Mouse (Mus musculus) midbrain, embryonic 13.5 days (tissue): ENCODE measurements around the gene Pla2g2f. TPM values are rescaled to one million over a fixed set of nuclear protein-coding genes. Genes with fewer than 3 reads are reported as not detected.

Experiments used
- ATAC-seq: fragments of 200-750 bp; cut with Nextera tagmentation; 2 replicates; pipeline ENCODE4 v1.8.0; 2017; ENCODE audit warnings: mild to moderate bottlenecking, moderate TSS enrichment, moderate library complexity
- H3K27ac ChIP-seq: fragments of 300-500 bp; sonication (generic); 2 replicates; pipeline ENCODE4 v1.5.1; 2015; ENCODE audit warnings: inconsistent platforms, mild to moderate bottlenecking, moderate library complexity
- H3K27me3 ChIP-seq: fragments of 300-500 bp; sonication (generic); 2 replicates; pipeline ENCODE4 v1.6.1; 2015; ENCODE audit warnings: mild to moderate bottlenecking, inconsistent platforms
- H3K36me3 ChIP-seq: fragments of 300-500 bp; sonication (generic); 2 replicates; pipeline ENCODE4 v1.6.1; 2015; ENCODE audit warnings: mild to moderate bottlenecking, inconsistent platforms
- H3K4me1 ChIP-seq: fragments of 300-500 bp; sonication (generic); replicated peaks from 2 replicates; pipeline ENCODE4 v1.6.1; 2015; ENCODE audit warnings: inconsistent platforms
- H3K4me2 ChIP-seq: fragments of 300-500 bp; sonication (generic); replicated peaks from 2 replicates; pipeline ENCODE4 v1.6.1; 2015; ENCODE audit warnings: moderate library complexity, mild to moderate bottlenecking, inconsistent platforms
- H3K4me3 ChIP-seq: fragments of 300-500 bp; sonication (generic); replicated peaks from 2 replicates; pipeline ENCODE4 v1.5.1; 2015; ENCODE audit warnings: mild to moderate bottlenecking, inconsistent platforms
- H3K9ac ChIP-seq: fragments of 300-500 bp; sonication (generic); replicated peaks from 2 replicates; pipeline ENCODE4 v1.6.1; 2015; ENCODE audit warnings: mild to moderate bottlenecking, inconsistent platforms
- H3K9me3 ChIP-seq: fragments of 300-500 bp; sonication (generic); 2 replicates; pipeline ENCODE4 v1.6.1; 2016; ENCODE audit warnings: mild to moderate bottlenecking, inconsistent platforms
- WGBS: fragments of 180-500 bp; shearing (Covaris S2); methylation state at CpG from one replicate; pipeline ENCODE4 v1.1.7; 2015; 5-methylcytosine and 5-hydroxymethylcytosine counted together
- polyA plus RNA-seq: library from polyadenylated mRNA; unstranded; fragments of >200 nt; fragmentation: Nextera tagmentation; extraction: Ambion mirVana; gene quantifications from 2 replicates; pipeline ENCODE4 v1.2.1, GENCODE M21; 2015

Pla2g2f gene
- polyA plus RNA-seq, 1 experiment from 2014 or later: 0.16 TPM

GRCm38 (mm10) chr4:138711051-138711820 lies 46.2 kb downstream of the Pla2g2f start:
- Histone ChIP-seq H3K4me2 (no peak overlapping the region), H3K27ac (peak overlapping the region; percentile 32; the same call in 1 of the 2 replicates), H3K36me3 (no peaks in the 10 kb centered on the region), H3K9ac (no peak overlapping the region), H3K9me3 (no peaks in the 10 kb centered on the region), H3K4me3 (no peak overlapping the region), H3K27me3 (0 out of 2 replicates have a peak, but pooled peaks cover 4% of the 10 kb centered on the region), H3K4me1 (0 out of 2 replicates have a peak, but pooled peaks cover 6% of the 10 kb centered on the region)
- WGBS: 70% methylated on average over 17 of the region's 17 CpGs
- no peak for ATAC-seq

DNA sequence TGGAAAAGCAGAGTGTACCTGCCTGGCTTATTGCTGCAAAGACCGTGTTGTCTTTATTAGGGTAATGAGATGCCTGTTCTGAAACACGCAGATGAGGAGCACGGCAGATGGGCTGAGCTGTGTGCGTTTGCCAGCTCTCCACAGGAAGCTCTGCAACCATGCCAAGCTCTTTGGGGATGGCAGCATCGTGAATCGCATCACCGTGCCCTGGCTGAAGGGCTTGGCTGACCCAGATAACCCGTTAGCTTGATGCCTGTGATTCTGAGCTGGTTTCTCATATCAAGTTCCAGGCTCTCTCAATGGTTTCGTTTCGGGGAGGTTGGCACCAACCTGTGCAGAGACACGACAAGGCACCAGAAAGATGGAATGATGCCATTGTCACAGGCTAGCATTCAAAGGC lies 46.8 kb downstream of the Pla2g2f start:
- no peak overlapping the region for H3K4me2 ChIP-seq
- ATAC-seq: no peak
- peak overlapping the region; percentile 32; the same call in 1 of the 2 replicates for H3K27ac ChIP-seq
- H3K9ac ChIP-seq: no peak overlapping the region
- H3K4me3 ChIP-seq: no peak overlapping the region
- H3K27me3 ChIP-seq: 0 out of 2 replicates have a peak, but pooled peaks cover 4% of the 10 kb centered on the region
- H3K36me3 ChIP-seq: no peaks in the 10 kb centered on the region
- 0 out of 2 replicates have a peak, but pooled peaks cover 6% of the 10 kb centered on the region for H3K4me1 ChIP-seq
- H3K9me3 ChIP-seq: no peaks in the 10 kb centered on the region
- whole genome bisulfite sequencing: 84% methylated on average over 11 of the region's 11 CpGs

DNA sequence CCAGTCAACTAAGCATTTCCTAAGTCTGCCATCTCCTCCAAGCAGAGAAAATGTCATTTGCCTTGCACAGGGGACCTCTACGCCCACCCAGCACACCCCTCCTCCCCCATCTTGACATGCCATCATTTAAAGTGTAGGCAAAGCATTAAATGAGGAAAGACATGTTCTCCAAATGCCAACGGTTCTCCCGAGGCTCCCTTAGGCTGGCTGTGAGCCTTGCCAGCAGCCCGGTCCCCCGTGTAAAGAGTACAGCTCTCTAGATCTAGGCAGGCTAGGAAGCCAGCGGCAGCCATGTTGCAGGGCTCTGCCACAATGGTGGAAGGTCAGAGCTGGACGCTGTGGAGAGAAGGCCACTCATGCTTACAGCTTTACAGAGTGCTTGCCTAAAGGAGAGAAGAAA lies 47.5 kb downstream of the Pla2g2f start:
- 69% methylated on average over 7 of the region's 7 CpGs for WGBS
- H3K4me2 ChIP-seq: no peak overlapping the region
- no peak for ATAC-seq

GRCm38 (mm10) chr4:138709246-138709645 lies 48.2 kb downstream of the Pla2g2f start:
- Histone ChIP-seq H3K27ac (no peak overlapping the region), H3K4me3 (no peak overlapping the region), H3K27me3 (0 out of 2 replicates have a peak, but pooled peaks cover 4% of the 10 kb centered on the region), H3K9ac (no peak overlapping the region), H3K4me1 (0 out of 2 replicates have a peak, but pooled peaks cover 6% of the 10 kb centered on the region), H3K36me3 (no peaks in the 10 kb centered on the region), H3K9me3 (no peaks in the 10 kb centered on the region), H3K4me2 (no peak overlapping the region)
- ATAC-seq: no peak
- 88% methylated on average over 11 of the region's 11 CpGs for WGBS

More for the DNA sequence above, 47.5 kb downstream of the Pla2g2f start:
- Histone ChIP-seq H3K4me1 (0 out of 2 replicates have a peak, but pooled peaks cover 6% of the 10 kb centered on the region), H3K4me3 (no peak overlapping the region), H3K27ac (peak overlapping the region; percentile 35; the same call in 1 of the 2 replicates), H3K9me3 (no peaks in the 10 kb centered on the region), H3K9ac (no peak overlapping the region), H3K27me3 (0 out of 2 replicates have a peak, but pooled peaks cover 4% of the 10 kb centered on the region), H3K36me3 (no peaks in the 10 kb centered on the region)

DNA sequence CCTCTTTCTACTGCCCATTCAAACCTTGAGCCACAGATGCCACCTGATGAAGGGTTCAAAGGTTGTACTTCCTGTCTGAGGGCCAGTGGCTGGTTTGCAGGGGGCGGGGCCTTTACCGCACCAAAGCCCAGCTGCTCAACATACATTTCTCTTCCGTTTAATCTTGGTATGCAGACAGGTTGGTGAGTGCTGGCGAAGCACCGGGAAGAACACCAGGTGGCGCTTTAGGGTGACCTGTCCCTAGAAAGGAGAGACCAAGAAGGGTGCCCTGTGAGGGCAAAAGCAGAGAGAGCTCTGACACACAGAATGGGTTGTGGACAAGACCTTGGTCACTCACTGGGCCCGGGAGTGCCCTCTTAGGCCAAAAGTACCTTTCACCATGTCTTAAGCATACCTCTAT lies 48.8 kb downstream of the Pla2g2f start:
- ATAC-seq: 0 out of 2 replicates have a peak, but pooled peaks have one; percentile 34
- no peak overlapping the region for H3K4me3 ChIP-seq

DNA sequence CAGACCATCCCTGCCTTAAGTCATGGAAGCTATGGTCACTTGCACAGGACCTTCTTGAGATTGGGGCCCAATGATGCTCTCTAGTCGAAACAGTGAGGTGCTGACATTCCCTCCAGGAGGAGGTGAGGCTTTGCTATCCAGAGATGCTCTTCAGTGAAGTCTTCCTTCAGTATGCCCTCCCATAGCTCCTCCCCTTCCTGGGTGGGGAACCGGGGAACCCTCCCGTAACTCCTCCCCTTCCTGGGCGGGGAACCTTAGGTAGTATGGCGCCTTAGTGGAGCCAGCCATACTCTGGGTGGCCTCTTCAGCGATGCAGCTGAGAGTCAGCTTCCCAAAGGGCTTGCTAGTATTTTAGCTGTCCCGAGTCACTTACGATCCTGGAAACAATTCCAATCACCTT lies 50.8 kb downstream of the Pla2g2f start:
- Histone ChIP-seq H3K9me3 (no peaks in the 10 kb centered on the region), H3K4me2 (no peak overlapping the region), H3K9ac (no peak overlapping the region), H3K27ac (no peak overlapping the region), H3K4me1 (0 out of 2 replicates have a peak, but pooled peaks cover 6% of the 10 kb centered on the region), H3K4me3 (no peak overlapping the region), H3K36me3 (no peaks in the 10 kb centered on the region), H3K27me3 (peaks cover 8% of the 10 kb centered on the region; the same call in 1 of the 2 replicates)
- 96% methylated on average over 8 of the region's 8 CpGs for WGBS
- no peak for ATAC-seq

More for the DNA sequence above, 48.8 kb downstream of the Pla2g2f start:
- H3K9ac ChIP-seq: no peak overlapping the region
- no peak overlapping the region for H3K27ac ChIP-seq
- H3K4me1 ChIP-seq: 0 out of 2 replicates have a peak, but pooled peaks cover 6% of the 10 kb centered on the region
- 0 out of 2 replicates have a peak, but pooled peaks cover 4% of the 10 kb centered on the region for H3K27me3 ChIP-seq
- no peaks in the 10 kb centered on the region for H3K9me3 ChIP-seq
- no peaks in the 10 kb centered on the region for H3K36me3 ChIP-seq
- WGBS: 13% methylated on average over 7 of the region's 7 CpGs
- no peak overlapping the region for H3K4me2 ChIP-seq

DNA sequence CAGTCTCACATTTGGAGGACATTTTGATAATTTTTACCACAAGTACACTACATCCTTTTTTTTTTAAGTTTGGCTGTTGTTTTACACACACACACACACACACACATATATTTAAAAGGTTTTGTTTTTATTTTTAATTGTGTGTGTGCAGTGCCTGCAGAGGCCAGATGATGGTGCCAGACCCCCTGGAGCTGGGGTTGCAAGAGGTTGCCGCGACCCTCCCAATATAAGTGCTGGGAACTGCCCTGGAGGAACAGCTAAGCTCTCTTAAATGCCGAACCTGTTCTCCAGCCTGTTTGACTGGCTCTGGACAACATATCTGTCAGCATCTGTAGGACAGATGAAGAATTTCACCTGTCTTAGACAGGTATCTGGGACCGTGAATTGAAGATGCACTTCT lies 53.3 kb downstream of the Pla2g2f start:
- Histone ChIP-seq H3K27ac (no peak overlapping the region), H3K9ac (no peak overlapping the region), H3K4me1 (no peaks in the 10 kb centered on the region), H3K27me3 (peaks cover 8% of the 10 kb centered on the region; the same call in 1 of the 2 replicates), H3K9me3 (no peaks in the 10 kb centered on the region), H3K4me2 (no peak overlapping the region), H3K36me3 (no peaks in the 10 kb centered on the region), H3K4me3 (no peak overlapping the region)
- 89% methylated on average over 4 of the region's 4 CpGs for WGBS
- ATAC-seq: no peak

GRCm38 (mm10) chr4:138703591-138703990 lies 53.8 kb downstream of the Pla2g2f start:
- Histone ChIP-seq H3K4me3 (no peak overlapping the region), H3K9me3 (no peaks in the 10 kb centered on the region), H3K4me1 (no peaks in the 10 kb centered on the region), H3K27ac (no peak overlapping the region), H3K36me3 (no peaks in the 10 kb centered on the region), H3K9ac (no peak overlapping the region), H3K4me2 (no peak overlapping the region), H3K27me3 (peaks cover 8% of the 10 kb centered on the region; the same call in 1 of the 2 replicates)
- ATAC-seq: no peak
- WGBS: 74% methylated on average over 7 of the region's 7 CpGs

GRCm38 (mm10) chr4:138702528-138702927 lies 54.9 kb downstream of the Pla2g2f start:
- no peak overlapping the region for H3K4me3 ChIP-seq
- no peak overlapping the region for H3K9ac ChIP-seq
- no peak overlapping the region for H3K4me2 ChIP-seq

GRCm38 (mm10) chr4:138702031-138702430 lies 55.4 kb downstream of the Pla2g2f start:
- H3K9me3 ChIP-seq: no peaks in the 10 kb centered on the region
- H3K27me3 ChIP-seq: peaks cover 8% of the 10 kb centered on the region; the same call in 1 of the 2 replicates
- no peak overlapping the region for H3K9ac ChIP-seq
- no peak overlapping the region for H3K4me3 ChIP-seq
- H3K36me3 ChIP-seq: no peaks in the 10 kb centered on the region
- ATAC-seq: no peak
- H3K4me1 ChIP-seq: peaks cover 2% of the 10 kb centered on the region; the same call in 1 of the 2 replicates
- no peak overlapping the region for H3K4me2 ChIP-seq
- WGBS: 79% methylated on average over 2 of the region's 2 CpGs
- no peak overlapping the region for H3K27ac ChIP-seq

More at GRCm38 (mm10) chr4:138702528-138702927, 54.9 kb downstream of the Pla2g2f start:
- no peaks in the 10 kb centered on the region for H3K9me3 ChIP-seq
- H3K36me3 ChIP-seq: no peaks in the 10 kb centered on the region
- H3K27ac ChIP-seq: no peak overlapping the region
- ATAC-seq: no peak
- 77% methylated on average over 8 of the region's 8 CpGs for WGBS
- no peaks in the 10 kb centered on the region for H3K4me1 ChIP-seq
- H3K27me3 ChIP-seq: peaks cover 8% of the 10 kb centered on the region; the same call in 1 of the 2 replicates

DNA sequence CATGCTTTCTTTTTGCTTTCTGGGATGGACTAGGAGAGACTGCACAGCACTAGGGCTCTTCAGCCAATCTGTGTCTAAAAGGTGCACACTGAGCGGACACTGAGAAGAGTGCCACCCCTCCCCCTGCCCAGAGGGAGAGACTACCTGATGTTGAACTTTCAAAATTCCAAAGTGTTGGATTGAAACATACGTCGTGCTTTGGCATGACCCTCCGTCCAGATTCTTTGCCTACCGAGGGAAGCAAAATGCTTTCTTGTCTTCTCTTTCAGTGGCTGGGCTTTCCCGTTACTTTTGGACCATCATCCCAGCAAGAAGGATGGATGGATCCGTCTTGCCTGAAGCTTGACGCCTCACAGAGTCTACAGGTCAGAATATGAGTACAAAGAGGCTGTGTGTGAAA lies 56.3 kb downstream of the Pla2g2f start:
- no peak overlapping the region for H3K4me3 ChIP-seq
- ATAC-seq: no peak

More for the DNA sequence above, 56.3 kb downstream of the Pla2g2f start:
- H3K4me2 ChIP-seq: no peak overlapping the region
- H3K27me3 ChIP-seq: peaks cover 8% of the 10 kb centered on the region
- H3K27ac ChIP-seq: no peak overlapping the region
- 75% methylated on average over 8 of the region's 8 CpGs for WGBS
- H3K9ac ChIP-seq: no peak overlapping the region
- H3K4me1 ChIP-seq: peaks cover 9% of the 10 kb centered on the region; the same call in 1 of the 2 replicates
- H3K36me3 ChIP-seq: no peaks in the 10 kb centered on the region
- H3K9me3 ChIP-seq: no peaks in the 10 kb centered on the region
